Mouse (Mus musculus) heart, embryonic 12.5 days (tissue): ENCODE data around the gene Syngap1. TPM values are rescaled to one million over a fixed set of nuclear protein-coding genes. Genes with fewer than 3 reads are reported as not detected.
"Not testable (repeated sequence)": the region's sequence is repeated elsewhere in the genome, so short reads cannot be mapped to it uniquely, and the experiment has no call there.

Experiments used
- ATAC-seq: fragments of 200-750 bp; cut with Nextera tagmentation; 2 replicates; pipeline ENCODE4 v1.8.0; 2017; ENCODE audit warnings: moderate TSS enrichment, moderate library complexity; ENCODE audit not compliant: insufficient number of reproducible peaks, low FRiP score
- H3K27ac ChIP-seq: fragments of 300-500 bp; sonication (generic); 2 replicates; pipeline ENCODE4 v1.5.1; 2016; ENCODE audit warnings: mild to moderate bottlenecking, moderate library complexity; ENCODE audit not compliant: poor library complexity, severe bottlenecking
- H3K27me3 ChIP-seq: fragments of 300-500 bp; sonication (generic); replicated peaks from 2 replicates; pipeline ENCODE4 v1.6.1; 2016; ENCODE audit warnings: mild to moderate bottlenecking, moderate library complexity
- H3K36me3 ChIP-seq: fragments of 300-500 bp; sonication (generic); 2 replicates; pipeline ENCODE4 v1.6.1; 2016; ENCODE audit warnings: mild to moderate bottlenecking, moderate library complexity
- H3K4me1 ChIP-seq: fragments of 300-500 bp; sonication (generic); replicated peaks from 2 replicates; pipeline ENCODE4 v1.6.1; 2016; ENCODE audit warnings: mild to moderate bottlenecking
- H3K4me2 ChIP-seq: fragments of 300-500 bp; sonication (generic); 2 replicates; pipeline ENCODE4 v1.6.1; 2016; ENCODE audit warnings: mild to moderate bottlenecking, moderate library complexity
- H3K4me3 ChIP-seq: fragments of 300-500 bp; sonication (generic); 2 replicates; pipeline ENCODE4 v1.5.1; 2016; ENCODE audit warnings: mild to moderate bottlenecking
- H3K9ac ChIP-seq: fragments of 300-500 bp; sonication (generic); 2 replicates; pipeline ENCODE4 v1.6.1; 2016; ENCODE audit warnings: mild to moderate bottlenecking, moderate library complexity
- H3K9me3 ChIP-seq: fragments of 300-500 bp; sonication (generic); replicated peaks from 2 replicates; pipeline ENCODE4 v1.6.1; 2016; ENCODE audit warnings: mild to moderate bottlenecking, moderate library complexity
- WGBS: fragments of 180-500 bp; shearing (Covaris S2); methylation state at CpG from one replicate; pipeline ENCODE4 v1.1.7; 2016; 5-methylcytosine and 5-hydroxymethylcytosine counted together
- polyA plus RNA-seq: library from polyadenylated mRNA; unstranded; fragments of >200 nt; fragmentation: Nextera tagmentation; extraction: Ambion mirVana; gene quantifications from 2 replicates; pipeline ENCODE4 v1.2.1, GENCODE M21; 2016

Syngap1 gene
- polyA plus RNA-seq, 1 experiment from 2014 or later, result 2.2 TPM

GRCm38 (mm10) chr17:26917560-26917959 is 23.5 kb upstream of the Syngap1 start:
- H3K27me3 ChIP-seq, H3K9me3 ChIP-seq, ATAC-seq: not testable (repeated sequence)
- Histone ChIP-seq H3K27ac (peak overlapping the region; percentile 81), H3K9ac (peak overlapping the region; percentile 81), H3K4me3 (peak overlapping the region; percentile 76), H3K4me2 (peak overlapping the region; percentile 73), H3K4me1 (peaks cover 14% of the 10 kb centered on the region; the same call in 1 of the 2 replicates), H3K36me3 (peaks cover 11% of the 10 kb centered on the region)
- 2% methylated on average over 12 of the region's 12 CpGs for WGBS

- no peak for ATAC-seq
- Histone ChIP-seq H3K27me3 (no peaks in the 10 kb centered on the region), H3K27ac (no peak overlapping the region), H3K4me2 (peak overlapping the region; percentile 73), H3K36me3 (peaks cover 15% of the 10 kb centered on the region), H3K4me1 (peaks cover 14% of the 10 kb centered on the region; the same call in 1 of the 2 replicates), H3K9me3 (no peaks in the 10 kb centered on the region), H3K9ac (peak overlapping the region; percentile 81), H3K4me3 (peak overlapping the region; percentile 76)
- 75% methylated on average over 2 of the region's 2 CpGs for WGBS
Observed at GRCm38 (mm10) chr17:26918343-26918742, 22.7 kb upstream of the Syngap1 start.

DNA sequence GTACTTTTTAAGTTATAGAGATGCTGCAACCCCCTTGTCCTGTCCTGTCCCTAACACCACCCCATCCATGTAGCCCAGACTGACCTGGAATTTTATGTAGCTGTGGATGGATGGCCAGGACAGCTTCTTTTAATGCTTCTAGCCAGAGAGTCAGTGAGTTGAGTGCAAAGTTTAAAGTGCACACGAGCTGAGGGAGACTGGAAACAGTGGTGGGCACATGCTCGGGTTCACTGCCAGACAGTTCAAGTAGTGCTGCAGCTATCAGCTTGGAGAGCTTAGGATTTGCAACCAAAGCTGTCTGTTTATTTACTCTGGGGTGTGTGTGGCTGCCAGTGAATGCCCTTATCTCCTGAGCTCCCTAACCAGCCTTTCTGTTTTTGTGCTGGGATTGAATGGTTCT is 21.5 kb upstream of the Syngap1 start:
- H3K36me3 ChIP-seq, result peaks cover 24% of the 10 kb centered on the region
- H3K4me1 ChIP-seq, result peaks cover 14% of the 10 kb centered on the region; the same call in 1 of the 2 replicates
- H3K4me3 ChIP-seq, H3K9me3 ChIP-seq, ATAC-seq, H3K4me2 ChIP-seq, H3K27me3 ChIP-seq, H3K9ac ChIP-seq, H3K27ac ChIP-seq: not testable (repeated sequence)
- 40% methylated on average over 2 of the region's 2 CpGs for WGBS

GRCm38 (mm10) chr17:26922368-26922767 is 18.7 kb upstream of the Syngap1 start:
- not testable (repeated sequence) for H3K4me3 ChIP-seq, H3K27me3 ChIP-seq, H3K27ac ChIP-seq, H3K9me3 ChIP-seq, ATAC-seq, H3K9ac ChIP-seq, H3K4me2 ChIP-seq
- 86% methylated on average over 6 of the region's 6 CpGs for WGBS
- Histone ChIP-seq H3K36me3 (peaks cover 49% of the 10 kb centered on the region), H3K4me1 (peaks cover 14% of the 10 kb centered on the region; the same call in 1 of the 2 replicates)

DNA sequence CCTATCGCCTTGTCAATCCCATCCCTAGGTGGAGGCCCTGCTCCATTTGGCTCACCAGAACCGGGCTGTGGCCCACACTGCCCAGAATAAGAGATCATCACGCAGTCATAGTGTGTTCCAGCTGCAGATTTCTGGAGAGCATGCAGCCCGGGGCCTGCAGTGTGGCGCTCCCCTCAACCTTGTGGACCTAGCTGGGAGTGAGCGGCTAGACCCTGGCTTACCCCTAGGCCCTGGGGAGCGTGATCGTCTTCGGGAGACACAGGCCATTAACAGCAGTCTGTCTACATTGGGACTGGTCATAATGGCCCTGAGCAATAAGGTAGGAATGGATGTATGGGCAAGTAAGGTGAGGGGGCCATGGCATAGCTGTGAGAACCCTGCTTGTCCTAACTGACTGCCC is 15.6 kb upstream of the Syngap1 start:
- not testable (repeated sequence) for H3K27ac ChIP-seq, H3K9me3 ChIP-seq, H3K4me1 ChIP-seq, H3K27me3 ChIP-seq, H3K4me3 ChIP-seq, H3K9ac ChIP-seq, H3K4me2 ChIP-seq, ATAC-seq
- peaks cover 76% of the 10 kb centered on the region for H3K36me3 ChIP-seq
- 96% methylated on average over 9 of the region's 9 CpGs for WGBS

- 68% methylated on average over 7 of the region's 7 CpGs for WGBS
- Histone ChIP-seq H3K36me3 (peaks cover 63% of the 10 kb centered on the region), H3K4me1 (peaks cover 13% of the 10 kb centered on the region)
- H3K4me3 ChIP-seq, H3K27me3 ChIP-seq, H3K9ac ChIP-seq, ATAC-seq, H3K27ac ChIP-seq, H3K9me3 ChIP-seq, H3K4me2 ChIP-seq: not testable (repeated sequence)
Observed at GRCm38 (mm10) chr17:26931795-26932194, 9.3 kb upstream of the Syngap1 start.

- Histone ChIP-seq H3K4me1 (peaks cover 21% of the 10 kb centered on the region), H3K36me3 (peaks cover 62% of the 10 kb centered on the region), H3K27me3 (no peaks in the 10 kb centered on the region), H3K4me2 (peak within 1 kb of the TSS; percentile 94), H3K9ac (peak within 1 kb of the TSS; percentile 85), H3K27ac (peak within 1 kb of the TSS; percentile 81), H3K4me3 (peak within 1 kb of the TSS; percentile 76), H3K9me3 (no peaks in the 10 kb centered on the region)
- WGBS, result under 1% methylated on average over 43 of the region's 43 CpGs
- peak; percentile 93 for ATAC-seq
Observed at GRCm38 (mm10) chr17:26932839-26933398, 8.1 kb upstream of the Syngap1 start, which contains the start of gene Phf1. TSS of gene Phf1 (plus strand) at chr17:26933052.

DNA sequence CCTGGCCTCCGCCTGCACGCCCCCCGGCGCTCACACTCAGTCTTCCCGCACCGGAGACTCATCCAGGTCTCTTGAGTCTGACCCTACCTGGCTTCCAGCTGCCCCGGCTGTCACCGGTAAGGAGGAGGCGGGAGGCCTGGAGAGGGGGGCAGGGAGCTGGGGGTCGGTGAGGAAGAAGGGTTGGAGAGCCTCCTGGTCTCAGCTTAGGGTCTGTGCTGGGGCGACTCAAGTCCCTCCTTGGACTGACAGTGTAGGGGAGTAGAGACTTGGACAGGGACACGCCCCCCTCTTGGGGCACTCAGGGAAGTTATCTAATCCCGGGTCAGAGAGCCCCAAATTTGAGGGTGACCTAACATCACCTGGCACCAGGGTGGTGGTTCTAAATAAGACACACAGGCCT is 7.6 kb upstream of the Syngap1 start:
- Histone ChIP-seq H3K9ac (peak overlapping the region; percentile 85), H3K4me2 (peak overlapping the region; percentile 94), H3K9me3 (no peaks in the 10 kb centered on the region), H3K27ac (peak overlapping the region; percentile 81), H3K4me1 (peaks cover 26% of the 10 kb centered on the region), H3K4me3 (peak overlapping the region; percentile 76), H3K27me3 (no peaks in the 10 kb centered on the region), H3K36me3 (peaks cover 58% of the 10 kb centered on the region)
- ATAC-seq, result peak; percentile 40; the same call in 1 of the 2 replicates
- 5% methylated on average over 13 of the region's 13 CpGs for WGBS

DNA sequence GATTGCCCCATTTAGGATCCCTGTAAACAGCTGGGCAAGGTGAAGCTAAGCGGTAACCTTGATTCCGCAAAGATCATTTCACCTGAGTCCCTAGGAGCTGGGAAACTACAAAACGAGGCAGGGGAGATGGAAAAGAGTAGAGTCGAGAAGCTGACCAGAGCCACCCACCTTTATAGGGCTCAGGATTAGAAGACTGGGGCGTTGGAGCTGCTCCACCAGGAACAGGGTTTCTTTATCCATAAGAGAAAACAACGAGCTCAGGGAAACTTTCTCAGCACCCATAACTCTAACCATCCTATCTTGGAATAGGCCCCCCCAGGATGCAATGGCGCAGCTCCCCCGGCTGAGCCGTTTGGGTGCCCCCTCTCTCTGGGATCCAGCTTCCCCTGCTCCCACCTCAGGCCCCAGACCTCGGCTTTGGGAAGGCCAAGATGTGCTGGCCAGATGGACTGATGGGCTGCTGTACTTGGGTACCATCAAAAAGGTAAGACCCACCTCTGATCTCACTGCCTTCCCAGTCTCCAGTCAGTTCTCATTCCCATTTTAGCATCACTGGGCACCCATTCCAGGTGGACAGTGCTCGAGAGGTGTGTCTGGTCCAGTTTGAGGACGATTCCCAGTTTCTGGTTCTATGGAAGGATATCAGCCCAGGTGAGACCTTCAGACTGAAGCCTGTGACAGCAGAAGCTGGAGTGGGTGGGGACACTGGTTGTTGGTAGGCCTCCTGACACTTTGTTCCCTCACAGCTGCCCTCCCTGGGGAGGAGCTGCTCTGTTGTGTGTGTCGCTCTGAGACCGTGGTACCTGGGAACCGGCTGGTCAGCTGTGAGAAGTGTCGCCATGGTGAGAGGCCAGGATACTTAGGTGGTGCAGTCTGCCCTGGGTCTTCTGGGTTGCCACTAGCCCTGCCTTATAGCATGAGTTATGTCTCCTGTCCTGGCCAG is 6.9 kb upstream of the Syngap1 start:
- H3K36me3 ChIP-seq, result peaks cover 51% of the 10 kb centered on the region
- H3K9me3 ChIP-seq, result no peaks in the 10 kb centered on the region
- WGBS, result 79% methylated on average over 16 of the region's 16 CpGs
- peak overlapping the region; percentile 85 for H3K9ac ChIP-seq
- H3K4me2 ChIP-seq, result peak overlapping the region; percentile 94
- H3K27ac ChIP-seq, result no peak overlapping the region
- no peaks in the 10 kb centered on the region for H3K27me3 ChIP-seq
- no peak for ATAC-seq
- peak overlapping the region; percentile 76 for H3K4me3 ChIP-seq
- H3K4me1 ChIP-seq, result peaks cover 31% of the 10 kb centered on the region

GRCm38 (mm10) chr17:26935027-26935426 is 6.0 kb upstream of the Syngap1 start:
- 87% methylated on average over 9 of the region's 9 CpGs for WGBS
- Histone ChIP-seq H3K27me3 (no peaks in the 10 kb centered on the region), H3K36me3 (peaks cover 43% of the 10 kb centered on the region), H3K9ac (no peak overlapping the region), H3K4me1 (peaks cover 33% of the 10 kb centered on the region), H3K4me2 (no peak overlapping the region), H3K27ac (no peak overlapping the region), H3K4me3 (no peak overlapping the region), H3K9me3 (no peaks in the 10 kb centered on the region)
- ATAC-seq, result no peak

GRCm38 (mm10) chr17:26936453-26936852 is 4.6 kb upstream of the Syngap1 start:
- ATAC-seq, result no peak
- WGBS, result 83% methylated on average over 12 of the region's 12 CpGs
- no peak overlapping the region for H3K9ac ChIP-seq
- H3K27ac ChIP-seq, result no peak overlapping the region
- H3K9me3 ChIP-seq, result no peaks in the 10 kb centered on the region
- no peak overlapping the region for H3K4me3 ChIP-seq
- H3K4me2 ChIP-seq, result no peak overlapping the region
- H3K27me3 ChIP-seq, result no peaks in the 10 kb centered on the region
- H3K4me1 ChIP-seq, result peaks cover 46% of the 10 kb centered on the region
- peaks cover 34% of the 10 kb centered on the region for H3K36me3 ChIP-seq
